14 mouse cellular contexts compared by ENCODE assay signal in the genomic region with DNA sequence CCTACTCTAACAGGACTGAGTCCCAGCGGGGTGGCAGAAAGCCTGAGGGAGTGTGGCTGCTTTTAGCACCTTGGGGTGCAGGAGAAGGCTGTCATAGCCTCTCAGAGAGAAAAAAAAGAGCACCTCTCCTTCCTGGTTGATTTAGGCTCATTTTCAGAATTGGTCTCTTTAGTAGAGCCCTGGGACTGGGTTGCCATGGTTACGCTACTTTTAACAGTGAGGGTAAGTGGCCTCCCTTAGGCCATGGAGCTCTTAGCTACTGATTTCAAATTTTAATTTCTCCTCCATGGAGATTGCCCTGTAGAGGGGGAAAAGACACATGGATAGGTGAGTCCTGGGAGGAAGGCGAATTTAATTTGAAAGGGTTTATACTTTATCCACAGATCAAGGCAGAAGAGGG. TPM values are rescaled to one million over a fixed set of nuclear protein-coding genes. Genes with fewer than 3 reads are reported as not detected.
DNase-seq lines count a peak whose midpoint lies in the region; ATAC-seq and TF ChIP-seq lines count a peak whose summit lies in the region.
"Had no signal": no experiment of that assay in that cellular context is flagged by ENCODE, and none has a peak within 500 bp of the region (broad histone marks: within the 10 kb centered on the region; RNA-seq: fewer than 3 reads in every experiment).

No protein-coding gene starts in this region.

- 80% methylated on average over 3 of the region's 3 CpGs for WGBS in kidney, postnatal 0 days
- 86% methylated on average over 3 of the region's 3 CpGs for WGBS in kidney, embryonic 14.5 days
- WGBS in forebrain, embryonic 16.5 days = 70% methylated on average over 3 of the region's 3 CpGs

- no peak for ATAC-seq in kidney, postnatal 0 days (replicated peaks; ENCODE audit: low FRiP score, low read depth)
- ATAC-seq in kidney, embryonic 14.5 days (ENCODE audit: low FRiP score, low TSS enrichment) = no peak
- ATAC-seq in forebrain, embryonic 16.5 days = peak; percentile 78

- no peak overlapping the region for H3K27ac ChIP-seq in kidney, postnatal 0 days
- H3K27ac ChIP-seq in kidney, embryonic 14.5 days (ENCODE audit: low read depth, low read length) = no peak overlapping the region
- peak overlapping the region; percentile 2; the same call in 1 of the 2 replicates for H3K27ac ChIP-seq in forebrain, embryonic 16.5 days (ENCODE audit: low read length)
- H3K27ac ChIP-seq: heart, embryonic 13.5 days; left cerebral cortex, adult 2 months had no signal

- H3K4me3 ChIP-seq in kidney, postnatal 0 days (replicated peaks; ENCODE audit: low read depth, low read length) = no peak overlapping the region
- H3K4me3 ChIP-seq in kidney, embryonic 14.5 days (ENCODE audit: low read length) = no peak overlapping the region
- no peak overlapping the region for H3K4me3 ChIP-seq in forebrain, embryonic 16.5 days (replicated peaks; ENCODE audit: low read length)
- H3K4me3 ChIP-seq: heart, embryonic 13.5 days; left cerebral cortex, adult 2 months had no signal

- H3K9ac ChIP-seq in kidney, postnatal 0 days (ENCODE audit: low read depth, low read length) = no peak overlapping the region
- no peak overlapping the region for H3K9ac ChIP-seq in kidney, embryonic 14.5 days (ENCODE audit: low read depth, low read length)
- H3K9ac ChIP-seq in forebrain, embryonic 16.5 days (replicated peaks; ENCODE audit: low read depth, low read length) = no peak overlapping the region
- H3K9ac ChIP-seq: heart, embryonic 13.5 days had no signal

- no peak for TF ChIP-seq CTCF in kidney, postnatal 0 days (IDR thresholded peaks at IDR 0.05; ENCODE audit: low read depth)

- no peak overlapping the region for H3K4me2 ChIP-seq in kidney, postnatal 0 days (ENCODE audit: low read length)
- no peak overlapping the region for H3K4me2 ChIP-seq in kidney, embryonic 14.5 days (replicated peaks; ENCODE audit: low read depth, low read length)
- H3K4me2 ChIP-seq in forebrain, embryonic 16.5 days (ENCODE audit: low read length) = no peak overlapping the region
- H3K4me2 ChIP-seq: heart, embryonic 13.5 days had no signal

- no peaks in the 10 kb centered on the region for H3K36me3 ChIP-seq in kidney, postnatal 0 days (ENCODE audit: insufficient read depth, low read length)
- no peaks in the 10 kb centered on the region for H3K36me3 ChIP-seq in kidney, embryonic 14.5 days (ENCODE audit: control insufficient read depth, insufficient read depth, low read length)
- no peaks in the 10 kb centered on the region for H3K36me3 ChIP-seq in forebrain, embryonic 16.5 days (ENCODE audit: control insufficient read depth, insufficient read depth)
- H3K36me3 ChIP-seq: heart, embryonic 13.5 days had no signal

- H3K27me3 ChIP-seq in kidney, postnatal 0 days (ENCODE audit: insufficient read depth, low read length) = no peaks in the 10 kb centered on the region
- H3K27me3 ChIP-seq in kidney, embryonic 14.5 days (ENCODE audit: control insufficient read depth, insufficient read depth, low read length) = no peaks in the 10 kb centered on the region
- no peaks in the 10 kb centered on the region for H3K27me3 ChIP-seq in forebrain, embryonic 16.5 days (replicated peaks; ENCODE audit: control insufficient read depth, insufficient read depth, low read length)
- H3K27me3 ChIP-seq: heart, embryonic 13.5 days had no signal

- DNase-seq in kidney, postnatal 0 days (ENCODE audit: low spot score) = peak; percentile 11
- peak; percentile 67 for DNase-seq in CD4-positive, CD25-positive, alpha-beta regulatory T cell, adult 2 months (ENCODE audit: low read depth, low spot score)
- DNase-seq in mesoderm, embryonic 11.5 days (ENCODE audit: low read depth, low spot score) = peak; percentile 34
- DNase-seq in cerebellum, adult 9-10 months = no peak
- DNase-seq in natural killer cell, adult 2 months (ENCODE audit: low spot score in 2 of 2) = no peak
- DNase-seq in cerebellum, postnatal 36 days = no peak
- DNase-seq: kidney, adult 8-10 months; lung, adult 2 months had no signal

- H3K4me1 ChIP-seq in kidney, postnatal 0 days (replicated peaks; ENCODE audit: insufficient read depth, low read length) = no peaks in the 10 kb centered on the region
- no peaks in the 10 kb centered on the region for H3K4me1 ChIP-seq in kidney, embryonic 14.5 days (ENCODE audit: control insufficient read depth, insufficient read depth, low read length)
- H3K4me1 ChIP-seq in forebrain, embryonic 16.5 days (replicated peaks; ENCODE audit: control insufficient read depth, insufficient read depth, low read length) = peaks cover 4% of the 10 kb centered on the region; the same call in 1 of the 2 replicates

- no peaks in the 10 kb centered on the region for H3K9me3 ChIP-seq in kidney, postnatal 0 days (replicated peaks; ENCODE audit: low read length)
- no peaks in the 10 kb centered on the region for H3K9me3 ChIP-seq in kidney, embryonic 14.5 days (ENCODE audit: control insufficient read depth, low read length)
- no peaks in the 10 kb centered on the region for H3K9me3 ChIP-seq in forebrain, embryonic 16.5 days (ENCODE audit: control insufficient read depth, low read length)
- H3K9me3 ChIP-seq: heart, embryonic 13.5 days had no signal

RNA-seq across cellular contexts. Expression of a gene that starts 16.1 kb away (rescaled TPM):
- polyA plus RNA-seq in kidney, postnatal 0 days (2015; fragmentation: Nextera tagmentation; extraction: Ambion mirVana) = 0.13 and 0.19 TPM in 2 replicates
- 0.53 and 0.71 TPM in 2 replicates for polyA plus RNA-seq in kidney, embryonic 14.5 days (2014; fragmentation: Nextera tagmentation; extraction: Ambion mirVana)
- polyA plus RNA-seq in forebrain, embryonic 16.5 days (2015; fragmentation: Nextera tagmentation; extraction: Ambion mirVana) = not detected in 2 replicates
- polyA plus RNA-seq: C2C12; heart, embryonic 13.5 days; stomach, embryonic 14.5 days had no signal

RNA-seq across cellular contexts. Expression of a gene that starts 57.6 kb away (rescaled TPM):
- 0.48 and 0.50 TPM in 2 replicates for polyA plus RNA-seq in kidney, postnatal 0 days (2015; fragmentation: Nextera tagmentation; extraction: Ambion mirVana)
- polyA plus RNA-seq in kidney, embryonic 14.5 days (2014; fragmentation: Nextera tagmentation; extraction: Ambion mirVana) = 0.17 and 0.57 TPM in 2 replicates
- 0.30 and 0.31 TPM in 2 replicates for polyA plus RNA-seq in forebrain, embryonic 16.5 days (2015; fragmentation: Nextera tagmentation; extraction: Ambion mirVana)
- polyA plus RNA-seq: C2C12 had no signal

Comparison
In these comparisons a context has a peak if more than half of its experiments do, and no peak if none do; other contexts are left out.
1. DNase-seq: peak in kidney, postnatal 0 days (single experiment), CD4-positive, CD25-positive, alpha-beta regulatory T cell, adult 2 months (single experiment) and mesoderm, embryonic 11.5 days (single experiment); none in cerebellum, adult 9-10 months (single experiment), natural killer cell, adult 2 months (0 of 2) and cerebellum, postnatal 36 days (0 of 2).